38 mouse cellular contexts compared by ENCODE assay signal in the genomic region with DNA sequence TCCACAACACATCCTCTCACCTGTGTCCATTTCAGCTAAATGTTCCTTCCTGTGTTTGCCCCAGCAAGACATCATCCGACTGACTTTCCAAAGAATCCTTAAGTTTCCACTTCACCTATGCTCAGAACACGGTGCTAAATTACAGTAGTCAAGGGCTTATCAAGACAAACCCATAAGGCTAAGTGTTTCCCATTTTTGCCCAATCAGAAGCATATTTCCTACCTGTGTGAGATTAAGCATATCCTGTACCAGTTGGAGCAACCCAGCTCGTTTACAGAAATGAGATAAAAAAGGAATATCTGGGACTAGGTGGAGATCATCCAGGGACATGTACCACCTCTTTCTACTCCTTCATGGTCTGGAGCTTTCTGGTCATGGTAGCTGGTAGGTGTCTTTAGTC. TPM values are rescaled to one million over a fixed set of nuclear protein-coding genes. Genes with fewer than 3 reads are reported as not detected.
"Had no signal": no experiment of that assay in that cellular context is flagged by ENCODE, and none has a peak within 500 bp of the region (broad histone marks: within the 10 kb centered on the region; RNA-seq: fewer than 3 reads in every experiment).

No protein-coding gene starts in this region.

- H3K4me3 ChIP-seq: embryonic facial prominence, embryonic 10.5 days; embryonic facial prominence, embryonic 12.5 days; embryonic facial prominence, embryonic 13.5 days; embryonic facial prominence, embryonic 15.5 days; erythroblast, embryonic 14.5 days; forebrain, embryonic 10.5 days; forebrain, embryonic 12.5 days; forebrain, embryonic 13.5 days; forebrain, embryonic 15.5 days; gastrocnemius, adult 2 months; heart, adult 2 months had no signal

- H3K27me3 ChIP-seq: embryonic facial prominence, embryonic 12.5 days; embryonic facial prominence, embryonic 13.5 days; embryonic facial prominence, embryonic 15.5 days; forebrain, embryonic 12.5 days; forebrain, embryonic 13.5 days; forebrain, embryonic 15.5 days had no signal

- H3K27ac ChIP-seq: embryonic facial prominence, embryonic 10.5 days; embryonic facial prominence, embryonic 12.5 days; embryonic facial prominence, embryonic 13.5 days; embryonic facial prominence, embryonic 15.5 days; forebrain, embryonic 10.5 days; forebrain, embryonic 12.5 days; forebrain, embryonic 13.5 days; forebrain, embryonic 15.5 days; gastrocnemius, adult 2 months; heart, adult 2 months had no signal

- DNase-seq: cerebellum, adult 8-10 months; cerebellum, adult 9-10 months; cerebellum, adult 9-11 months; cerebellum, postnatal 10 days; cerebellum, postnatal 14 days; cerebellum, postnatal 25 days; cerebellum, postnatal 36 days; embryo, embryonic 11 days; forebrain, postnatal 0 days; gastrocnemius, adult 2 months; gastrocnemius, postnatal 10 days; gastrocnemius, postnatal 14 days; gastrocnemius, postnatal 25 days; gastrocnemius, postnatal 36 days; heart, adult 18-20 months; heart, adult 2 months had no signal

- H3K4me1 ChIP-seq: embryonic facial prominence, embryonic 12.5 days; embryonic facial prominence, embryonic 13.5 days; embryonic facial prominence, embryonic 15.5 days; forebrain, embryonic 12.5 days; forebrain, embryonic 13.5 days had no signal

- H3K9ac ChIP-seq: embryonic facial prominence, embryonic 12.5 days; embryonic facial prominence, embryonic 13.5 days; embryonic facial prominence, embryonic 15.5 days; forebrain, embryonic 12.5 days; forebrain, embryonic 13.5 days; forebrain, embryonic 15.5 days; forebrain, postnatal 0 days had no signal

- H3K9me3 ChIP-seq: embryonic facial prominence, embryonic 10.5 days; embryonic facial prominence, embryonic 12.5 days; embryonic facial prominence, embryonic 13.5 days; forebrain, embryonic 12.5 days; forebrain, embryonic 13.5 days; forebrain, embryonic 15.5 days had no signal

- H3K36me3 ChIP-seq: embryonic facial prominence, embryonic 10.5 days; embryonic facial prominence, embryonic 12.5 days; embryonic facial prominence, embryonic 13.5 days; embryonic facial prominence, embryonic 15.5 days; forebrain, embryonic 10.5 days; forebrain, embryonic 12.5 days; forebrain, embryonic 15.5 days had no signal

RNA-seq across cellular contexts. Expression of a gene that starts 22.8 kb away (rescaled TPM):
- total RNA-seq: common myeloid progenitor, adult 5-6 weeks; gastrocnemius, adult 18-20 months; gastrocnemius, adult 2 months; gastrocnemius, adult 8-10 months; gastrocnemius, postnatal 10 days; gastrocnemius, postnatal 14 days; gastrocnemius, postnatal 25 days; gastrocnemius, postnatal 36 days; gastrocnemius, postnatal 4 days; granulocyte monocyte progenitor cell, adult 5-6 weeks; heart, adult 18-20 months; heart, adult 2 months; heart, adult 8-10 months had no signal
- polyA plus RNA-seq: cortical plate, adult 2 months; embryonic facial prominence, embryonic 10.5 days; embryonic facial prominence, embryonic 11.5 days; embryonic facial prominence, embryonic 13.5 days; embryonic facial prominence, embryonic 14.5 days; embryonic facial prominence, embryonic 15.5 days; erythroblast, embryonic 14.5 days; forebrain, embryonic 10.5 days; forebrain, embryonic 11.5 days; forebrain, embryonic 13.5 days; forebrain, embryonic 14.5 days; forebrain, embryonic 15.5 days; forebrain, embryonic 16.5 days; forebrain, postnatal 0 days; frontal cortex, adult 2 months had no signal
